In the genomic region with DNA sequence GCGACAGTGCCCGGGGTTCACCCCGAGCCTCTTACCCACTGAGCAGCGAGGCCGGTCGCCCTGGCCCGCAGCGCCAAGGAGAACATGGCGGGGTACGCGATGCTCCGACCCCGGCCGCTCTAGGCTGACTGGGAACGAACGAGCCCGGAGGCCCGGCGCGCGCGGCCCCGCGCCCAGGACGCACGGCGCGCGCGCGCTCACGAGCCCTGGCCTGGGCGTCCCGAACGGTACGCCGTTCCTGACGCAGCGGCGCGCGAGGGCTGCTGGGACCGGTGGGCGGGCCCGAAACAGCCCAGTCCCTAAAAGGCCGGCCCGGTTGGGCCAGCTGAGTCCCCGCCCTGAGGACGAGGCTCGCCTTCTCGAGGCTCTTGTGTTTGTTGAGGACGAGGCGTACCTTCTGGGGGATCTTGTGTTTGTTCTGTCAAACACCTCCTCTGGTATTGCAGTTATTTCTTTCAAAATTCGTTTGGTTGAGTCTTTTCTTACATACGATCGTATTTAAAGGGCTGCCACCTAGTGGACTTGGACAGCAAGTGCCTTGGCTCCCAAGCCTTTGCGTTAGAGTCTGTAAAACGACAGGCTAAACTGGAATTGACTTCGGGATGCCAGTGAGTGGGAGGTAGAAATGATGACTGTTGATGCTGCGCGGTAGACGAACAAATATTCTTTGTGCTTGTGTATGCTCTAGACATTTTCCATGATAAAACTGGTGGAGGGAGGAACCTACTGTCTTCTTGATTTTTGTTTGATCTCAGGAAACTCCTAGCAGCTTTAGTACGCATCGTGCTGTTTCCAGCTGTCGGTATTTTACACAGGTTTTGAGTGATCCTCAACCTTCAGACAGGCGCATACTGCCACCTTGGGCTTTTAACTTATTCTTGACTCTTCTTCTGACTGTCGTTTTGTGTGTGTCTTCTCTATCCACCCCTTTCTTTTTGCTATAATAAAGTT, we compare ENCODE assay signal across 8 mouse cellular contexts. TPM values are rescaled to one million over a fixed set of nuclear protein-coding genes. Genes with fewer than 3 reads are reported as not detected.
A peak's percentile ranks its signal among the peaks of the same experiment; 100 is the strongest.
DNase-seq lines count a peak whose midpoint lies in the region; ATAC-seq and TF ChIP-seq lines count a peak whose summit lies in the region.

TSS of gene Ndufv2 (minus strand) at position 180 of the 951 bp plus-strand sequence.

- peak within 1 kb of the TSS; percentile 97 for H3K9ac ChIP-seq in embryonic facial prominence, embryonic 12.5 days
- H3K9ac ChIP-seq in limb, embryonic 12.5 days (replicated peaks), result peak within 1 kb of the TSS; percentile 93
- H3K9ac ChIP-seq in midbrain, embryonic 15.5 days, result peak within 1 kb of the TSS; percentile 87

- peak; percentile 70 for TF ChIP-seq CTCF in kidney, adult 2 months (conservative IDR thresholded peaks at IDR 0.05; ENCODE audit: insufficient read depth, insufficient read length, low read depth, low read length)

- H3K9me3 ChIP-seq in embryonic facial prominence, embryonic 12.5 days, result no peaks in the 10 kb centered on the region
- no peaks in the 10 kb centered on the region for H3K9me3 ChIP-seq in limb, embryonic 12.5 days
- H3K9me3 ChIP-seq in midbrain, embryonic 15.5 days, result no peaks in the 10 kb centered on the region

- H3K27me3 ChIP-seq in embryonic facial prominence, embryonic 12.5 days, result no peaks in the 10 kb centered on the region
- H3K27me3 ChIP-seq in kidney, adult 2 months (replicated peaks; ENCODE audit: control insufficient read depth, insufficient read depth, low read length), result no peaks in the 10 kb centered on the region
- no peaks in the 10 kb centered on the region for H3K27me3 ChIP-seq in limb, embryonic 12.5 days
- H3K27me3 ChIP-seq in midbrain, embryonic 15.5 days (replicated peaks), result no peaks in the 10 kb centered on the region

- H3K4me1 ChIP-seq in embryonic facial prominence, embryonic 12.5 days, result peaks cover 12% of the 10 kb centered on the region
- peaks cover 8% of the 10 kb centered on the region; the same call in 1 of the 2 replicates for H3K4me1 ChIP-seq in kidney, adult 2 months (ENCODE audit: control insufficient read depth, insufficient read depth, low read length)
- peaks cover 10% of the 10 kb centered on the region for H3K4me1 ChIP-seq in limb, embryonic 12.5 days (replicated peaks)
- peaks cover 16% of the 10 kb centered on the region for H3K4me1 ChIP-seq in midbrain, embryonic 15.5 days

- TF ChIP-seq POLR2A in kidney, adult 2 months (IDR thresholded peaks at IDR 0.05; ENCODE audit: low read depth, low read length), result peak; percentile 58

- H3K27ac ChIP-seq in embryonic facial prominence, embryonic 12.5 days, result peak within 1 kb of the TSS; percentile 93
- H3K27ac ChIP-seq in kidney, adult 2 months (ENCODE audit: insufficient read depth, low read depth, low read length), result peak within 1 kb of the TSS; percentile 97
- peak within 1 kb of the TSS; percentile 90 for H3K27ac ChIP-seq in limb, embryonic 12.5 days
- peak within 1 kb of the TSS; percentile 94 for H3K27ac ChIP-seq in midbrain, embryonic 15.5 days

- no peaks in the 10 kb centered on the region for H3K36me3 ChIP-seq in embryonic facial prominence, embryonic 12.5 days
- no peaks in the 10 kb centered on the region for H3K36me3 ChIP-seq in kidney, adult 2 months (ENCODE audit: control insufficient read depth, insufficient read depth, low read length)
- H3K36me3 ChIP-seq in limb, embryonic 12.5 days, result no peaks in the 10 kb centered on the region
- H3K36me3 ChIP-seq in midbrain, embryonic 15.5 days (replicated peaks), result no peaks in the 10 kb centered on the region

- ATAC-seq in embryonic facial prominence, embryonic 12.5 days (ENCODE audit: insufficient number of reproducible peaks, insufficient read depth, low FRiP score, low TSS enrichment), result peak; percentile 100
- ATAC-seq in limb, embryonic 12.5 days (ENCODE audit: insufficient number of reproducible peaks, insufficient read depth, low FRiP score, low TSS enrichment, low read depth), result peak; percentile 99
- ATAC-seq in midbrain, embryonic 15.5 days (replicated peaks), result peak; percentile 99

- 1% methylated on average over 67 of the region's 67 CpGs for WGBS in embryonic facial prominence, embryonic 12.5 days
- WGBS in kidney, adult 2 months, result under 1% methylated on average over 67 of the region's 67 CpGs
- 2% methylated on average over 64 of the region's 67 CpGs for WGBS in limb, embryonic 12.5 days
- WGBS in midbrain, embryonic 15.5 days, result under 1% methylated on average over 60 of the region's 67 CpGs

- DNase-seq in 3134 (ENCODE audit: extremely low read depth, insufficient read length, low spot score), result peak; percentile 96
- peak; percentile 91 for DNase-seq in adrenal gland, postnatal 25 days
- DNase-seq in heart, adult 18-20 months, result peak; percentile 93 to 95
- DNase-seq in kidney, adult 2 months, result peak; percentile 96
- peak; percentile 81 to 87 for DNase-seq in spleen, postnatal 14 days (ENCODE audit: low spot score in 2 of 2)

- peak within 1 kb of the TSS; percentile 89 for H3K4me2 ChIP-seq in embryonic facial prominence, embryonic 12.5 days (replicated peaks)
- H3K4me2 ChIP-seq in limb, embryonic 12.5 days, result peak within 1 kb of the TSS; percentile 81
- H3K4me2 ChIP-seq in midbrain, embryonic 15.5 days, result peak within 1 kb of the TSS; percentile 86

- peak within 1 kb of the TSS; percentile 88 for H3K4me3 ChIP-seq in embryonic facial prominence, embryonic 12.5 days
- peak within 1 kb of the TSS; percentile 90 for H3K4me3 ChIP-seq in kidney, adult 2 months (ENCODE audit: insufficient read depth, low read depth, low read length)
- peak within 1 kb of the TSS; percentile 95 for H3K4me3 ChIP-seq in limb, embryonic 12.5 days (replicated peaks)
- peak within 1 kb of the TSS; percentile 63 for H3K4me3 ChIP-seq in midbrain, embryonic 15.5 days

RNA-seq across cellular contexts. Expression of gene Ndufv2, which starts in this region (rescaled TPM):
- total RNA-seq in adrenal gland, postnatal 25 days (2021), result 278 and 311 TPM in 2 replicates
- 282 and 295 TPM in 2 replicates for polyA plus RNA-seq in embryonic facial prominence, embryonic 12.5 days (2016; fragmentation: Nextera tagmentation; extraction: Ambion mirVana)
- 1,000 to 10,000 TPM; 1,218 to 1,257 TPM for total RNA-seq in heart, adult 18-20 months (2021)
- polyA plus RNA-seq in kidney, adult 2 months (2012; rRNA removed), result 117 and 159 TPM in 2 replicates
- polyA plus RNA-seq in limb, embryonic 12.5 days (2016; fragmentation: Nextera tagmentation; extraction: Ambion mirVana), result 295 and 307 TPM in 2 replicates
- polyA plus RNA-seq in midbrain, embryonic 15.5 days (2015; fragmentation: Nextera tagmentation; extraction: Ambion mirVana), result 341 and 355 TPM in 2 replicates

Comparison
In these comparisons a context has a peak if more than half of its experiments do, and no peak if none do; other contexts are left out.
1. Peak in every context shown above with its lines: DNase-seq, ATAC-seq, H3K4me3 ChIP-seq and H3K27ac ChIP-seq.